Mouse (Mus musculus) adrenal gland, postnatal 10 days (tissue): ENCODE data around the gene Aym1. TPM values are rescaled to one million over a fixed set of nuclear protein-coding genes. Genes with fewer than 3 reads are reported as not detected.
A peak's percentile ranks its signal among the peaks of the same experiment; 100 is the strongest.

Source experiments
- DNase-seq: peaks from one replicate; pipeline ENCODE4 v3.0.0; 2021; ENCODE audit warnings: mixed read lengths
- microRNA-seq: library from miRNA; unstranded; fragments of <30 nt; microRNA quantifications from one replicate; pipeline ENCODE4 v1.2.0, GENCODE M21; 2021
- total RNA-seq, 2 experiments: library from RNA; stranded (reverse); gene quantifications; 2 replicates each; pipeline ENCODE4 v1.2.3; 2021

Gene Aym1
- total RNA-seq, 2 experiments from 2014 or later, result not detected

DNA sequence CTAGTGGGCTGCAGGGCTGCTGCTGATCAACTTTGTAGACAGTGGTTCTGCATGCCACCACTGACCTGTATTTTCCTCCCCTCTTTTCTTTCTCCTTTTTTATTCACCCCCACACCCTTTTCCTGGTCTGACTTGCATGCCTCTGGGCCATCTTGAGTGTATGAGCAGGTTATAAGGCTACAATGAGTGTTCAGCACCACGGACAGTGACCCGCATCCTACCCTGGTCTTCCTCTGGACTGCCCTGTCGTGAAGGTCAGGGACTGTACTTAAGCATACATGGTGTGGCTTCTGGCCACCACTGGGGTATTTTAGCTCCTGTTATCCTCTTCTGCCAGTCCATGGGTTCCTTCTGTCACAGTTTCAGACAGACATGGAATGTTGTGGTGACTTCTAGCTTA lies 50.3 kb downstream of the Aym1 start:
- peak; percentile 70 for DNase-seq

Small RNA genes lying within 50 kb of the gene (microRNA-seq; reads per million reads assigned to microRNA genes)
- not detected for gene Mir7229
- not detected for gene Mir7230

Other genes with a start within 250 kb of the Aym1 start
- 10 to 100 TPM; 23.0 to 23.1 TPM for gene 2900026A02Rik, start 136.1 kb upstream of the Aym1 start, total RNA-seq
- gene Tmem211, start 130.4 kb upstream of the Aym1 start, total RNA-seq, result not detected
- 10 to 100 TPM in 1 of 2 experiments, 1 to 10 TPM in 1; 9.0 to 10.5 TPM for gene Sgsm1, start 46.5 kb upstream of the Aym1 start, total RNA-seq
- 1 to 10 TPM; 6.5 to 6.7 TPM for gene Wscd2, start 133.0 kb downstream of the Aym1 start, total RNA-seq